21 mouse cellular contexts compared by ENCODE assay signal in the genomic region with DNA sequence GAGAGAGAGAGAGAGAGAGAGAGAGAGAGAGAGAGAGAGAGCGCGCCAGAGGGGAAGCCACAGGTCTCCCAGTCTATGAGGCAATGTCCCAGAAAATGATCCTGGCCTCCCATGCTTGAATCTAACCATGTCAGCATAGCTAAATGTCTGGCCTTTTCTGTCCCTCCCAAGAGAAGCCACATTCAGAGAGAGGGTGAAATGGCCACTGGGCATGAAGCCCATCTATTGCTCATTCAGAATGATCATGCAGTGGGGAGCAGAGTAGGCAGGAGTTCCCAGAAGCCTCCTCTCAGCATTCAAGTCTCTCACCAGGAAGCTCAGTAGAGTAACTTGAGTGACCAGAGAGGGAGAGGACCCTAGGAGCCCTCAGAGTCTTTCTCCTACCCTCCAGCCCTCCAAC. TPM values are rescaled to one million over a fixed set of nuclear protein-coding genes. Genes with fewer than 3 reads are reported as not detected.
DNase-seq lines count a peak whose midpoint lies in the region; TF ChIP-seq lines count a peak whose summit lies in the region.
"Had no signal": no experiment of that assay in that cellular context is flagged by ENCODE, and none has a peak within 500 bp of the region (broad histone marks: within the 10 kb centered on the region; RNA-seq: fewer than 3 reads in every experiment).

No protein-coding gene starts in this region.

- H3K27me3 ChIP-seq in kidney, adult 2 months (replicated peaks; ENCODE audit: control insufficient read depth, insufficient read depth, low read length), result no peaks in the 10 kb centered on the region

- TF ChIP-seq POLR2A in kidney, adult 2 months (IDR thresholded peaks at IDR 0.05; ENCODE audit: low read depth, low read length), result no peak

- peak; percentile 11 for DNase-seq in kidney, adult 2 months
- DNase-seq in kidney, postnatal 10 days, result no peak
- DNase-seq in MN1 (ENCODE audit: low spot score), result peak; percentile 19
- peak; percentile 84 for DNase-seq in NIH3T3 (ENCODE audit: low read depth)
- DNase-seq in cerebellum, adult 18-20 months, result no peak
- DNase-seq in frontal cortex, postnatal 10 days (ENCODE audit: low spot score in 2 of 2), result no peak
- DNase-seq: cerebellum, adult 11 months; cerebellum, postnatal 25 days; forebrain, postnatal 0 days; gastrocnemius, postnatal 14 days; heart, postnatal 36 days; kidney, postnatal 4 days; liver; lung, adult 2 months; thymus, postnatal 25 days had no signal

- no peak overlapping the region for H3K27ac ChIP-seq in kidney, adult 2 months (ENCODE audit: insufficient read depth, low read depth, low read length)
- peak overlapping the region; percentile 95 for H3K27ac ChIP-seq in brown adipose tissue, adult 24 weeks (replicated peaks; ENCODE audit: low read depth, low read length)
- H3K27ac ChIP-seq: embryonic facial prominence, embryonic 10.5 days; macrophage; midbrain, embryonic 12.5 days had no signal

- no peak for TF ChIP-seq CTCF in kidney, adult 2 months (conservative IDR thresholded peaks at IDR 0.05; ENCODE audit: insufficient read depth, insufficient read length, low read depth, low read length)

- H3K4me3 ChIP-seq in kidney, adult 2 months (ENCODE audit: insufficient read depth, low read depth, low read length), result no peak overlapping the region
- H3K4me3 ChIP-seq in brown adipose tissue, adult 24 weeks (ENCODE audit: insufficient read depth, low read depth, low read length), result no peak overlapping the region
- H3K4me3 ChIP-seq: embryonic facial prominence, embryonic 10.5 days; midbrain, embryonic 12.5 days had no signal

- WGBS in kidney, adult 2 months, result 94% methylated on average over 2 of the region's 2 CpGs

- H3K36me3 ChIP-seq in kidney, adult 2 months (ENCODE audit: control insufficient read depth, insufficient read depth, low read length), result no peaks in the 10 kb centered on the region
- H3K36me3 ChIP-seq: embryonic facial prominence, embryonic 10.5 days; G1E; midbrain, embryonic 12.5 days had no signal

- no peaks in the 10 kb centered on the region for H3K4me1 ChIP-seq in kidney, adult 2 months (ENCODE audit: control insufficient read depth, insufficient read depth, low read length)
- H3K4me1 ChIP-seq in brown adipose tissue, adult 24 weeks (ENCODE audit: control insufficient read depth, insufficient read depth, insufficient read length, low read length), result peaks cover 21% of the 10 kb centered on the region
- H3K4me1 ChIP-seq: midbrain, embryonic 12.5 days had no signal

RNA-seq across cellular contexts. Expression of a gene that starts 6.7 kb away (rescaled TPM):
- 0.05 TPM in 1 of 2 replicates, not detected in the other for polyA plus RNA-seq in kidney, adult 2 months (2012; rRNA removed)
- not detected in 2 replicates for polyA plus RNA-seq in brown adipose tissue, adult 24 weeks (2012; ENCODE audit: insufficient read depth, insufficient read length, missing spikeins)
- polyA plus RNA-seq: CD4-positive, CD25-positive, alpha-beta regulatory T cell, adult 4 months; embryonic facial prominence, embryonic 10.5 days; G1E; macrophage; midbrain, embryonic 12.5 days had no signal

RNA-seq across cellular contexts. Expression of a gene that starts 6.9 kb away (rescaled TPM):
- polyA plus RNA-seq in kidney, adult 2 months (2012; rRNA removed), result 0.33 and 0.36 TPM in 2 replicates
- polyA plus RNA-seq in brown adipose tissue, adult 24 weeks (2012; ENCODE audit: insufficient read depth, insufficient read length, missing spikeins), result 1.2 TPM in 1 of 2 replicates, not detected in the other
- polyA plus RNA-seq: G1E had no signal

RNA-seq across cellular contexts. Expression of a gene that starts 40.9 kb away (rescaled TPM):
- 47.5 and 49.9 TPM in 2 replicates for polyA plus RNA-seq in kidney, adult 2 months (2012; rRNA removed)
- polyA plus RNA-seq in brown adipose tissue, adult 24 weeks (2012; ENCODE audit: insufficient read depth, insufficient read length, missing spikeins), result 53.1 and 58.1 TPM in 2 replicates

Comparison
In these comparisons a context has a peak if more than half of its experiments do, and no peak if none do; other contexts are left out.
1. DNase-seq: peak in kidney, adult 2 months (single experiment), MN1 (single experiment) and NIH3T3 (single experiment); none in kidney, postnatal 10 days (single experiment), cerebellum, adult 18-20 months (0 of 2) and frontal cortex, postnatal 10 days (0 of 2).